Mouse (Mus musculus) thymus, postnatal 36 days (tissue): ENCODE measurements around the gene Olfr1025-ps1.

Experiments used
- DNase-seq, 2 experiments: peaks; one replicate each; pipeline ENCODE4 v3.0.0; 2022; ENCODE audit warnings: mixed read lengths in 2 of 2

Gene Olfr1025-ps1

GRCm38 (mm10) chr2:85914893-85915292, at the start of gene Olfr1025-ps1:
Olfr1025-ps1 (plus strand) TSS chr2:85915193.
- DNase-seq = no peak

- no peak for DNase-seq
Measured at GRCm38 (mm10) chr2:85868294-85868693, 46.7 kb upstream of the Olfr1025-ps1 start, which contains the start of gene Olfr1022. Olfr1022 (plus strand) TSS chr2:85868594.

- no peak for DNase-seq
Measured at GRCm38 (mm10) chr2:85885340-85885739, 29.7 kb upstream of the Olfr1025-ps1 start, which contains the start of gene Olfr1023. Olfr1023 (plus strand) TSS chr2:85885640.

GRCm38 (mm10) chr2:85904952-85905351, 10.0 kb upstream of the Olfr1025-ps1 start, which contains the start of gene Olfr1024:
Olfr1024 (minus strand) TSS chr2:85905052.
- DNase-seq = no peak

- DNase-seq = no peak
Measured at GRCm38 (mm10) chr2:85913197-85913596, 1.8 kb upstream of the Olfr1025-ps1 start.

- no peak for DNase-seq
Measured at GRCm38 (mm10) chr2:85921258-85921657, 6.3 kb downstream of the Olfr1025-ps1 start, which contains the start of gene Olfr1026. Olfr1026 (plus strand) TSS chr2:85921558.

- DNase-seq = no peak
Measured at GRCm38 (mm10) chr2:85950137-85950536, 35.1 kb downstream of the Olfr1025-ps1 start, which contains the start of gene Olfr1028. Olfr1028 (plus strand) TSS chr2:85950437.
